Mouse (Mus musculus) layer of hippocampus, adult 6 months (tissue): Measurements from ENCODE around the gene Runx1. TPM values are rescaled to one million over a fixed set of nuclear protein-coding genes. Genes with fewer than 3 reads are reported as not detected.

Experiments used
- long read RNA-seq, 2 experiments: library from polyadenylated mRNA; unstranded; transcript quantifications; one replicate each; pipeline ENCODE4 v2.0.0; 2019 to 2020
- polyA plus RNA-seq: library from polyadenylated mRNA; unstranded; fragments of <200 nt; fragmentation: Nextera tagmentation; gene quantifications from 2 replicates; pipeline ENCODE4 v1.2.3, GENCODE M21; 2021

Runx1 gene
- 0.36 and 0.58 TPM in 2 replicates for polyA plus RNA-seq
- long read RNA-seq, experiment 1, result 0 reads
- long read RNA-seq, experiment 2, result 0 reads

DNA sequence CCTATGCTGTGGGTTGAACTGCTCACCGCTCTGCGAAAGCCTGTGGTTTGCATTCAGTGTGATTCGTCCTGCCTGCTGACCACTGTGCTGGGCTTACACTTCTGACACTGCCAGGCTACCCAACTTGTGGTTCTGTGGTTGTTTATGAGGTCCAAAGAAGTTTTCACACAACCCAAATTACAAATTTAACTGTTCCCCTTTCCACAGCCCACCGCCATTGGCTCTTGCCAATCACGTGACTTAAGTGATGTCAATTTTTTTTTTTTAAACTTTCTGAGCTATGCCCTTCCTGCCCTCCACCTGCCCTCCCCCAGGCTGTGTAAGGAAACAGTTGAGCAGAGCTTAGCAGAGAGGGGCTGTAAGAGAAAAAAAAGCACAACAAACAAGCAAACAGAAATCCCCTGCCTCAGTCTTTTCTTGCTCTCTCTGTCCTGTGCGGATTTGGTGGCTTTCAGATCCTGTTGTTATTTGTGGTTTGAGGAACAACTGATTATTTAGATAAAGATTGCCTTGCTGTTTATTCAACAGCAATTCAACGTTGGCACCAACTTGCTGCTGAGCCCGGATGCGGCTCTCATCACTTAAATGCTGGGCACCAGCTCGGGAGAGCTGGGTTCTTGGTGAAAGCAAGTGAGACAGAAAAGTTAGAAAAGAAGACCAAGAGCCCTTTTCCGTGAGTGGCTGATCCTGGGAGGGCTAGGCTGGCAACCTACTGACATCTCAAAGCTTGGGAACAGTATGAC is at the start of gene Runx1:
Gene Runx1 (minus strand): TSS at position 242 of the 743 bp plus-strand sequence.

